ENCODE assay signal across 15 mouse cellular contexts in genomic region chr2:103896814-103897213, GRCm38 (mm10).
DNase-seq lines count a peak whose midpoint lies in the region; ATAC-seq and TF ChIP-seq lines count a peak whose summit lies in the region.
"Had no signal": no experiment of that assay in that cellular context is flagged by ENCODE, and none has a peak within 500 bp of the region (broad histone marks: within the 10 kb centered on the region; RNA-seq: fewer than 3 reads in every experiment).

No protein-coding gene starts in this region.

- DNase-seq in c-Kit-positive CD71-positive TER-119-negative erythroid progenitor cells, embryonic 14.5 days (ENCODE audit: low read depth): peak; percentile 75
- peak; percentile 24 to 41 for DNase-seq in spleen, postnatal 14 days (ENCODE audit: low spot score in 2 of 2)
- no peak for DNase-seq in adipocyte (ENCODE audit: low spot score)
- no peak for DNase-seq in cerebellum, adult 11-12 months
- DNase-seq: cerebellum, postnatal 36 days; right cerebral cortex, postnatal 25 days; thymus, postnatal 25 days had no signal

- no peak overlapping the region for H3K4me3 ChIP-seq in intestine, embryonic 15.5 days (replicated peaks)
- no peak overlapping the region for H3K4me3 ChIP-seq in intestine, postnatal 0 days (ENCODE audit: low read depth, low read length)
- no peak overlapping the region for H3K4me3 ChIP-seq in limb, embryonic 12.5 days (replicated peaks)
- H3K4me3 ChIP-seq: neural tube, embryonic 12.5 days had no signal

- H3K9ac ChIP-seq in intestine, embryonic 15.5 days: no peak overlapping the region
- H3K9ac ChIP-seq in intestine, postnatal 0 days (ENCODE audit: low read depth, low read length): no peak overlapping the region
- H3K9ac ChIP-seq in limb, embryonic 12.5 days (replicated peaks): no peak overlapping the region
- H3K9ac ChIP-seq: neural tube, embryonic 12.5 days had no signal

- no peak for TF ChIP-seq CTCF in intestine, postnatal 0 days (IDR thresholded peaks at IDR 0.05; ENCODE audit: low read depth)

- no peak overlapping the region for H3K4me2 ChIP-seq in intestine, embryonic 15.5 days (replicated peaks)
- H3K4me2 ChIP-seq in intestine, postnatal 0 days (replicated peaks; ENCODE audit: low read depth): no peak overlapping the region
- H3K4me2 ChIP-seq in limb, embryonic 12.5 days: no peak overlapping the region
- H3K4me2 ChIP-seq: neural tube, embryonic 12.5 days had no signal

- WGBS in intestine, embryonic 15.5 days: 24% methylated on average over 3 of the region's 3 CpGs
- 31% methylated on average over 3 of the region's 3 CpGs for WGBS in intestine, postnatal 0 days
- WGBS in limb, embryonic 12.5 days: 35% methylated on average over 3 of the region's 3 CpGs

- no peaks in the 10 kb centered on the region for H3K27me3 ChIP-seq in intestine, embryonic 15.5 days (replicated peaks)
- no peaks in the 10 kb centered on the region for H3K27me3 ChIP-seq in intestine, postnatal 0 days (replicated peaks; ENCODE audit: control insufficient read depth, insufficient read depth, low read length)
- no peaks in the 10 kb centered on the region for H3K27me3 ChIP-seq in limb, embryonic 12.5 days
- H3K27me3 ChIP-seq: neural tube, embryonic 12.5 days had no signal

- ATAC-seq in intestine, embryonic 15.5 days: 0 out of 2 replicates have a peak, but pooled peaks have one; percentile 46
- no peak for ATAC-seq in intestine, postnatal 0 days
- no peak for ATAC-seq in limb, embryonic 12.5 days (ENCODE audit: insufficient number of reproducible peaks, insufficient read depth, low FRiP score, low TSS enrichment, low read depth)
- ATAC-seq in CD4-positive, CD25-positive, alpha-beta regulatory T cell, adult 4 months: no peak
- ATAC-seq: forebrain, embryonic 16.5 days had no signal

- H3K36me3 ChIP-seq in intestine, embryonic 15.5 days: no peaks in the 10 kb centered on the region
- no peaks in the 10 kb centered on the region for H3K36me3 ChIP-seq in intestine, postnatal 0 days (ENCODE audit: control insufficient read depth, insufficient read depth)
- no peaks in the 10 kb centered on the region for H3K36me3 ChIP-seq in limb, embryonic 12.5 days
- H3K36me3 ChIP-seq: G1E; neural tube, embryonic 12.5 days had no signal

- no peaks in the 10 kb centered on the region for H3K9me3 ChIP-seq in intestine, embryonic 15.5 days
- H3K9me3 ChIP-seq in intestine, postnatal 0 days (ENCODE audit: control insufficient read depth): no peaks in the 10 kb centered on the region
- no peaks in the 10 kb centered on the region for H3K9me3 ChIP-seq in limb, embryonic 12.5 days
- H3K9me3 ChIP-seq: G1E; neural tube, embryonic 12.5 days had no signal

- no peak overlapping the region for H3K27ac ChIP-seq in intestine, embryonic 15.5 days
- H3K27ac ChIP-seq in intestine, postnatal 0 days (ENCODE audit: low read depth, low read length): no peak overlapping the region
- H3K27ac ChIP-seq in limb, embryonic 12.5 days: peak overlapping the region; percentile 29; the same call in 1 of the 2 replicates
- H3K27ac ChIP-seq: kidney, postnatal 0 days; neural tube, embryonic 12.5 days had no signal

- H3K4me1 ChIP-seq in intestine, embryonic 15.5 days (replicated peaks): no peaks in the 10 kb centered on the region; the same call in 1 of the 2 replicates
- H3K4me1 ChIP-seq in intestine, postnatal 0 days (replicated peaks; ENCODE audit: control insufficient read depth, insufficient read depth, low read length): no peaks in the 10 kb centered on the region
- H3K4me1 ChIP-seq in limb, embryonic 12.5 days (replicated peaks): peaks cover 29% of the 10 kb centered on the region

Comparison
In these comparisons a context has a peak if more than half of its experiments do, and no peak if none do; other contexts are left out.
1. DNase-seq: peak in c-Kit-positive CD71-positive TER-119-negative erythroid progenitor cells, embryonic 14.5 days (single experiment) and spleen, postnatal 14 days (2 of 2); none in adipocyte (single experiment) and cerebellum, adult 11-12 months (single experiment).